Mouse (Mus musculus) hindbrain, embryonic 15.5 days (tissue): ENCODE data around the gene Hoxb8. TPM values are rescaled to one million over a fixed set of nuclear protein-coding genes. Genes with fewer than 3 reads are reported as not detected.

Experiments used
- ATAC-seq: fragments of 200-750 bp; cut with Nextera tagmentation; 2 replicates; pipeline ENCODE4 v1.8.0; 2017; ENCODE audit warnings: low read depth, moderate number of reproducible peaks, moderate TSS enrichment; ENCODE audit not compliant: low FRiP score
- H3K27ac ChIP-seq: fragments of 300-500 bp; sonication (generic); replicated peaks from 2 replicates; pipeline ENCODE4 v1.5.1; 2015; ENCODE audit warnings: mild to moderate bottlenecking, inconsistent platforms
- H3K27me3 ChIP-seq: fragments of 300-500 bp; sonication (generic); 2 replicates; pipeline ENCODE4 v1.6.1; 2015; ENCODE audit warnings: control low read depth, inconsistent platforms
- H3K36me3 ChIP-seq: fragments of 300-500 bp; sonication (generic); 2 replicates; pipeline ENCODE4 v1.6.1; 2015; ENCODE audit warnings: control low read depth, inconsistent platforms
- H3K4me1 ChIP-seq: fragments of 300-500 bp; sonication (generic); replicated peaks from 2 replicates; pipeline ENCODE4 v1.6.1; 2015; ENCODE audit warnings: control low read depth, inconsistent platforms
- H3K4me2 ChIP-seq: fragments of 300-500 bp; sonication (generic); 2 replicates; pipeline ENCODE4 v1.6.1; 2015; ENCODE audit warnings: moderate library complexity, mild to moderate bottlenecking, inconsistent platforms
- H3K4me3 ChIP-seq: fragments of 300-500 bp; sonication (generic); 2 replicates; pipeline ENCODE4 v1.5.1; 2015; ENCODE audit warnings: mild to moderate bottlenecking, inconsistent platforms
- H3K9ac ChIP-seq: fragments of 300-500 bp; sonication (generic); 2 replicates; pipeline ENCODE4 v1.6.1; 2015; ENCODE audit warnings: inconsistent platforms
- H3K9me3 ChIP-seq: fragments of 300-500 bp; sonication (generic); 2 replicates; pipeline ENCODE4 v1.6.1; 2016; ENCODE audit warnings: control low read depth, inconsistent platforms
- WGBS: fragments of 180-500 bp; shearing (Covaris S2); methylation state at CpG from one replicate; pipeline ENCODE4 v1.1.7; 2015; 5-methylcytosine and 5-hydroxymethylcytosine counted together
- polyA plus RNA-seq: library from polyadenylated mRNA; unstranded; fragments of >200 nt; fragmentation: Nextera tagmentation; extraction: Ambion mirVana; gene quantifications from 2 replicates; pipeline ENCODE4 v1.2.1, GENCODE M21; 2015

Gene Hoxb8
- polyA plus RNA-seq, 1 experiment from 2014 or later, result 26.1 TPM

DNA sequence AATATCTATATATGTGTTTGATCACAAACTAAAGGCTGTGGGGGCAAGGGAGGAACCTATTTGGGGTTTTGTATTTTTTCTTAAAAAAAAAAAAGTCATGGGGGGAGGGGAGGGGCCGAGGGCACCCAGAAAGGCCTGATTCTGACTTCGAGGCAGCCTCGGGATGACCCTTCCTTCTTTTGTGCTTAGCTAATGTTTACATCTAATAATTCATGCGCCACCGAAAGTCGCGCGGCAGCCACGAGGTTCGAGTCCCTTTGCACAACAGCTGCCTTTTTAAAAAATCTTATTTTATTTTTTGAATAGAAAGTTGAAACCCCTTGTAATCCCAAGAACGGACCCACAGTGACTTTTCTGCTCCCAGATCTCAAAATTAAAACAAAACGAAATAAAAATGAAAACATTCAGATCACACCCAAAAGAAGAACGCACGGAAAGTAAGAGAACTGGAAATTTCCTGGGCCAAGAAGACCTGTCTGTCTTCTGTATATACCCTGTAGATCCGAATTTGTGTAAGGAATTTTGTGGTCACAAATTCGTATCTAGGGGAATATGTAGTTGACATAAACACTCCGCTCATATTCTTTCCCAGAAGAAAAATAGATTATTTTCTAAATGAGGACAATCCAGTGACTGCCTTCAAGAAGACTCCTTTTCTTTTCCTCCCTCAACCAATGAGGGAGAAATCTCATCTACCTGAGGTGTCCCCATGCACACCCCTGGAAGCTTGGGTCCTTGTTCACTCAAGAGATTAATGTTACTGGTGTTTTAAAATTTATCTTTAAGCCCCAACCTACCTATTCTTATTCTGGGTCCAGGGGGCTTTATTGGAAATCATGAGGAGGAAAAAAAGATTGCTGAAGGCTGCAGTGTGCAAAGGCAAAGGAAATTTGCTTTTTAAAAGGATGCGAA is 35.2 kb downstream of the Hoxb8 start:
- H3K36me3 ChIP-seq, result no peaks in the 10 kb centered on the region
- H3K4me2 ChIP-seq, result peak overlapping the region; percentile 59
- 5% methylated on average over 18 of the region's 18 CpGs for WGBS
- ATAC-seq, result no peak
- H3K4me1 ChIP-seq, result peaks cover 3% of the 10 kb centered on the region
- no peaks in the 10 kb centered on the region for H3K9me3 ChIP-seq
- H3K9ac ChIP-seq, result peak overlapping the region; percentile 47
- peak overlapping the region; percentile 47 for H3K4me3 ChIP-seq
- peaks cover 59% of the 10 kb centered on the region for H3K27me3 ChIP-seq
- peak overlapping the region; percentile 96 for H3K27ac ChIP-seq

DNA sequence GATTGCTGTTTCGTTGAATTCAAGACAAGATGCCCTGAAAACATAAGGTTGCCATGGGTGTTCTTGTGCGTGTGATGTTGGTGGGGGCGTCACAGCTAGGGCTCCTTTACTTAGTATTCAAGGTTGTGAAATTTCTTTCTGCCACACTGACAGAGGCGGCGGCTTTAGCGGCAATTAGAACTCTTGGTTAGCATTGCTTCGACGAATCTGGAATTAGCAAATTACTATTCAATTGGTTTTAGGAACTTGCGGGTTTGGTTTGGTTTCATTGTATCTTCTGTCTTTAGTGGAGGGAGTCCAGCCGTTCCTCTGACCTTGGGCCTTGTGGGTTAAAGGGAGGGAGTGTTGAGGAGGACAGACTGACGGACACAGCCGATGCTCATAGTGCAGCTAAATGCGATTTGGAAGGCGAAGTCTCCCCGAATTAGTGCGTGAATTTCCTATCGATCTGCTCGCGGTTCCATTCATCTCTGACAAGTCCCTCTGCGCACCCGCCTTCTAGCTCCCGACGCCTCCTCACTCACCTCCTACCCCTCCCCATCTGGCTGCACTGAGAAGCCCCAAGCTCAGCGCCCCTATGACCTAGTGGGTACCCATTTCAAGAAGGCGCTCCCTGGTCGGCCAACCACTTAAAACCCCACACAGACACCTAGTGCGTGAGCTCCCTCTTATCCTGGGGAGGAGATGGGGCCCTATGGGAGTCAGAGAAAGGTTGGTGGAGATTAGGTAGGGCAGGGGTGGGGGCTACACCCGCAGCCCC is 36.1 kb downstream of the Hoxb8 start, which contains the start of gene Hoxb4:
Gene Hoxb4 (plus strand): TSS at position 660 of the 760 bp plus-strand sequence.
- Histone ChIP-seq H3K9me3 (no peaks in the 10 kb centered on the region), H3K4me3 (peak within 1 kb of the TSS; percentile 47), H3K9ac (peak within 1 kb of the TSS; percentile 65), H3K27me3 (peaks cover 59% of the 10 kb centered on the region), H3K36me3 (no peaks in the 10 kb centered on the region), H3K27ac (peak within 1 kb of the TSS; percentile 96), H3K4me2 (peak within 1 kb of the TSS; percentile 59), H3K4me1 (no peaks in the 10 kb centered on the region; the same call in 1 of the 2 replicates)
- 3% methylated on average over 28 of the region's 28 CpGs for WGBS
- peak; percentile 42 for ATAC-seq

DNA sequence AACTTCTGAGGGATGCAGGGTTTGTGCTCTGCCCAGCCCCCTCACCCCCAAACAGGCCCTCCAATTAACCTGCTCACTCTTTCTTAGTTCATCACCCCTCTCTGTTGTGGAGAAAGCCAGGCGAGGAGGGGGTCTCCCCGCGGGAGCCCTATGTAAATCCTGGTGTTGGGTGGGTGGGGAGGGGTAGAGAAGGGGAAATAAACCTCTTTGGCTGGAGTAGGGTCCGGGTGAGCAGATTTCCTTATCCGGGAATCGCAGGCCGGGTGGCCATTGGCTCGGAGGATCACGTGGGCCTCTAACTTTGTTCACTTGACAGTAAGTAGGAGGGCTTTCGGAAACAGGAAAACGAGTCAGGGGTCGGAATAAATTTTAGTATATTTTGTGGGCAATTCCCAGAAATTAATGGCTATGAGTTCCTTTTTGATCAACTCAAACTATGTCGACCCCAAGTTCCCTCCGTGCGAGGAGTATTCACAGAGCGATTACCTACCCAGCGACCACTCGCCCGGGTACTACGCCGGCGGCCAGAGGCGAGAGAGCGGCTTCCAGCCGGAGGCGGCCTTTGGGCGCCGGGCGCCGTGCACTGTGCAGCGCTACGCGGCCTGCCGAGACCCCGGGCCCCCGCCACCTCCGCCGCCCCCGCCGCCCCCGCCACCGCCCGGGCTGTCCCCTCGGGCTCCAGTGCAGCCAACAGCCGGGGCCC is 36.8 kb downstream of the Hoxb8 start:
- peak; percentile 71 for ATAC-seq
- Histone ChIP-seq H3K9ac (peak overlapping the region; percentile 65), H3K4me3 (peak overlapping the region; percentile 47), H3K27me3 (peaks cover 56% of the 10 kb centered on the region), H3K9me3 (no peaks in the 10 kb centered on the region), H3K4me2 (peak overlapping the region; percentile 59), H3K36me3 (no peaks in the 10 kb centered on the region), H3K27ac (peak overlapping the region; percentile 96), H3K4me1 (no peaks in the 10 kb centered on the region; the same call in 1 of the 2 replicates)
- under 1% methylated on average over 28 of the region's 45 CpGs for WGBS

DNA sequence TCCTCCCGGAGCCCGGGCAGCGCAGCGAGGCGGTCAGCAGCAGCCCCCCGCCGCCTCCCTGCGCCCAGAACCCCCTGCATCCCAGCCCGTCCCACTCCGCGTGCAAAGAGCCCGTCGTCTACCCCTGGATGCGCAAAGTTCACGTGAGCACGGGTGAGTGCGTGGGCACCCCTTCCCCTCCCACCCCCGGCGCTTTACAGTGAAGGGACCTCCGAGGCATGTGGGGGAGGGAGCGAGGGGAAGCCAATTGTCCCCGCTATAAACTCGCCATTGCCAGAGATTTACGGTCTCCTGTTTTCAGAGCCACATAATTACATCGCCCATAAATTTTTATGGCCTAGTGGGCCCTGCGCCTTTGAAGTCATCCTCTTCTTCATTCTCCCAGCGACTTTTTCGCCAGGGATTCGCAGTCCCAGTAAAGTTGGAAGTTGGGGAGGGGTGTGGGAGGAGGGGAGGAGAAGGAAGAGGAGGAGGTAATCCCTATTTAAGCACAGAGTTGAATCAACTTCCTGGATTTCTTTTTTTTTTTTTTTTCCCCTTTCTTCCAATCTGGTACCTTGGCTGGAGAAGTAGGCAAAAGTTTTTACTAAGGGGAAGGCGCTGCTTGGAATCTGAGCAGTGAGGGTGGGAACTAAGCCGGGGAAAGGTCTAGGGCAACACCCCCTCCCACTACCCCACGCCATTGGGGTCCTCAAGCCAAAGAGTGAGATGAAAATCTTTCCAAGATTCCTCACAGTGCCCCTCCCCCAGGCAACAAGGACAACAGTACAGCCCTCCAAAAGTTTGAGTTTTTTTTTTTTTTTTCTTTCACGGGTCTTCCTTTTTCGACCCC is 37.6 kb downstream of the Hoxb8 start:
- H3K9ac ChIP-seq, result peak overlapping the region; percentile 65
- peaks cover 56% of the 10 kb centered on the region for H3K27me3 ChIP-seq
- no peaks in the 10 kb centered on the region for H3K36me3 ChIP-seq
- H3K4me1 ChIP-seq, result no peaks in the 10 kb centered on the region; the same call in 1 of the 2 replicates
- H3K9me3 ChIP-seq, result no peaks in the 10 kb centered on the region
- ATAC-seq, result peak; percentile 49
- H3K27ac ChIP-seq, result peak overlapping the region; percentile 96
- peak overlapping the region; percentile 47 for H3K4me3 ChIP-seq
- H3K4me2 ChIP-seq, result peak overlapping the region; percentile 59
- 0% methylated on average over 32 of the region's 34 CpGs for WGBS

DNA sequence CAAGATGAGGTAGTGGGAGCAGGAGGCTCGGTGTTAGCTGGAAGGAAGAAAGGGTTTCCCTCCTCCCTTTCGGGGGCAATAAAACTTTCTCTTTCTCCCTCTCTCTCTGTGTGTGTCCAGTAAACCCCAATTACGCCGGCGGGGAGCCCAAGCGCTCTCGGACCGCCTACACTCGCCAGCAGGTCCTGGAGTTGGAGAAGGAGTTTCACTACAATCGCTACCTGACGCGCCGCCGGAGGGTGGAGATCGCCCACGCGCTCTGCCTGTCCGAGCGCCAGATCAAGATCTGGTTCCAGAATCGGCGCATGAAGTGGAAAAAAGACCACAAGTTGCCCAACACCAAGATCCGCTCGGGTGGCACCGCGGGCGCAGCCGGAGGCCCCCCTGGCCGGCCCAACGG is 38.2 kb downstream of the Hoxb8 start:
- Histone ChIP-seq H3K27ac (peak overlapping the region; percentile 96), H3K27me3 (peaks cover 56% of the 10 kb centered on the region), H3K9me3 (no peaks in the 10 kb centered on the region), H3K36me3 (no peaks in the 10 kb centered on the region), H3K4me2 (peak overlapping the region; percentile 59), H3K4me3 (peak overlapping the region; percentile 47), H3K4me1 (no peaks in the 10 kb centered on the region; the same call in 1 of the 2 replicates), H3K9ac (peak overlapping the region; percentile 65)
- under 1% methylated on average over 29 of the region's 29 CpGs for WGBS
- ATAC-seq, result no peak

DNA sequence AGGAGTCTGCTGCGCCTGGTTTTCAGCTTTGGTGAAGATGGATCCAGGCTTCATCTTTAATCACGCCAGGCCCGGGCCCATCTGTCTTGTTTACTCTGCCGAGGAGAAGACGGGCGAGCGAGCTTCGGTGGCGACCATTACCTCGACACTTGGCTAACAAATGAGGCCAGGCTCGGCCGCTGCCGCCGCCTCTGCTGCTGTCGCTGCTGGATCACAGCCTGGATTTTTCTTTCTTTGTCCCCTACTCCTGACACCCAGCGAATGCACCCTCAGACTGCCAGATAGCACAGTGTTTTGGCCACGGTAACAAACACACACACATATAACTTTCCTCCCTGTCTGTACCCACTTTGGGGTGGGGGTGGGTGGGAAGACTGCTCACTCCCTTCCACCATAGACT is 39.0 kb downstream of the Hoxb8 start:
- H3K4me3 ChIP-seq, result peak overlapping the region; percentile 47
- peak overlapping the region; percentile 59 for H3K4me2 ChIP-seq
- H3K36me3 ChIP-seq, result no peaks in the 10 kb centered on the region

DNA sequence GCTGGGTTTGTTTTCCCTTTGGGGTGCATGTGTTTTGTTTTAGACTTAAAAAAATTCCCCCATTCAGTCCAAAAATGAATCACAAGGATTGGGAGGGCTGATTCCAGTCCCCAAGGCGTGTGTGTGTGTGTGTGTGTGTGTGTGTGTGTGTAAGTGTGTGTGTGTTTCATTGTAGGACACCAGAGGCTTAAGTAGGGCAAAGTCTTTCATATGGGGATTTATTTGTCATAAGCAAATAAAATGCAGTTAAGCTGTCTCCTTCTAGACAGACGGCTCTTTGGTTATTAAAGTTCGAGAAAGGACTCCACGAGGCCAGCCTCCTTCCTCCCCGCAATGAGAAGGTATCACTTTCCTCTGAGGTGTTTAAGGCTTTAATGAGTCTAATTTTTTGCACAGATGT is 40.1 kb downstream of the Hoxb8 start:
- no peaks in the 10 kb centered on the region for H3K36me3 ChIP-seq
- H3K27me3 ChIP-seq, result peaks cover 46% of the 10 kb centered on the region
- peak overlapping the region; percentile 43 for H3K4me3 ChIP-seq
- no peaks in the 10 kb centered on the region; the same call in 1 of the 2 replicates for H3K4me1 ChIP-seq
- H3K4me2 ChIP-seq, result peak overlapping the region; percentile 59
- no peaks in the 10 kb centered on the region for H3K9me3 ChIP-seq
- WGBS, result 5% methylated on average over 5 of the region's 5 CpGs
- H3K27ac ChIP-seq, result peak overlapping the region; percentile 96
- H3K9ac ChIP-seq, result peak overlapping the region; percentile 65
- no peak for ATAC-seq

More for the DNA sequence above, 39.0 kb downstream of the Hoxb8 start:
- no peaks in the 10 kb centered on the region for H3K9me3 ChIP-seq
- peak overlapping the region; percentile 65 for H3K9ac ChIP-seq
- peak overlapping the region; percentile 96 for H3K27ac ChIP-seq
- peaks cover 50% of the 10 kb centered on the region for H3K27me3 ChIP-seq
- ATAC-seq, result no peak
- WGBS, result 2% methylated on average over 17 of the region's 17 CpGs
- H3K4me1 ChIP-seq, result no peaks in the 10 kb centered on the region; the same call in 1 of the 2 replicates

DNA sequence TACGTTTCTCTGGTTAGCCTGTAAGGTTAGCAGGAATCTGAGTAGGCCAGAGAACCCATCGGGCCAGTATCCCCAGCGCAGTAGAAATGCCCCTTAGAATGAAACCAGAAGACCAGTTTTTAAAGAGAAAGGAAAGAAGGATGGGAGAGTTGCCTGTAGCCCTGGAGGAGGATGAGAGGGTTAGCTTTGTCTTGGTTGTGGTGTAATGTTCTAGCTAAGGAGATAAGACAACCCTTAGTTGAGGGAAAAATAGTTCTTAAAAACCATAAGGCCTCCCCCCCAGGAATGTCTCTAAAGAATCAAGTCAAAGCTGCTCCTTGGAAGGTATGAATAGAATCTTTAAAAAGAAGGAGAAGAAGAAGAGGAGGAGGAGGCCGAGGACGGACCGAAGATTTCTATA is 41.0 kb downstream of the Hoxb8 start:
- peak overlapping the region; percentile 65 for H3K9ac ChIP-seq
- H3K4me3 ChIP-seq, result peak overlapping the region; percentile 43
- H3K4me1 ChIP-seq, result no peaks in the 10 kb centered on the region; the same call in 1 of the 2 replicates
- H3K4me2 ChIP-seq, result peak overlapping the region; percentile 59
- no peaks in the 10 kb centered on the region for H3K9me3 ChIP-seq
- 5% methylated on average over 6 of the region's 6 CpGs for WGBS
- no peaks in the 10 kb centered on the region for H3K36me3 ChIP-seq
- H3K27ac ChIP-seq, result peak overlapping the region; percentile 96
- no peak for ATAC-seq
- H3K27me3 ChIP-seq, result peaks cover 53% of the 10 kb centered on the region

DNA sequence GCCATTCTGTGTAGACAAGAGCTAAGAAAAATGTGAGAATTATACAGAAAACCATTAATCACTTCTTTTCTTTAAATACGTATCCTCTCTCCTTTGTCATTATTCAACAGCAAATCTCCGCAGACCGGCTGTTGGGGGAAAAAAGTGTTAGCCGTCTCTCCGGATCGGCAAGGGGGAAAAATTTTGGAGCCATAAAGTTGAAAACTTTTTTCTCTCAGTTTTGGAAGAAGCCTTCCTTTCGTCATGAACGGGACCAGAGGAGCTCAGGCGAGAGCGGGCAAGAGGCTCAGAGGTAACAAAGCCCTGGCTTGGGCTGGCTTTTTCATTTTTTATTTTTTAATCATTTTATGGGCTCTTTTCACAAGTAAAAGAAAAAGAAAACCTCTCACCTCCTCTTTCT is 41.4 kb downstream of the Hoxb8 start, which contains the start of gene Hoxb3:
Gene Hoxb3 (plus strand): TSS at position 173 of the 400 bp plus-strand sequence.
- Histone ChIP-seq H3K27me3 (peaks cover 53% of the 10 kb centered on the region), H3K4me2 (peak within 1 kb of the TSS; percentile 59), H3K4me1 (no peaks in the 10 kb centered on the region; the same call in 1 of the 2 replicates), H3K27ac (peak within 1 kb of the TSS; percentile 96), H3K9me3 (no peaks in the 10 kb centered on the region), H3K9ac (peak within 1 kb of the TSS; percentile 65), H3K4me3 (peak within 1 kb of the TSS; percentile 43), H3K36me3 (no peaks in the 10 kb centered on the region)
- no peak for ATAC-seq
- WGBS, result 7% methylated on average over 10 of the region's 10 CpGs

DNA sequence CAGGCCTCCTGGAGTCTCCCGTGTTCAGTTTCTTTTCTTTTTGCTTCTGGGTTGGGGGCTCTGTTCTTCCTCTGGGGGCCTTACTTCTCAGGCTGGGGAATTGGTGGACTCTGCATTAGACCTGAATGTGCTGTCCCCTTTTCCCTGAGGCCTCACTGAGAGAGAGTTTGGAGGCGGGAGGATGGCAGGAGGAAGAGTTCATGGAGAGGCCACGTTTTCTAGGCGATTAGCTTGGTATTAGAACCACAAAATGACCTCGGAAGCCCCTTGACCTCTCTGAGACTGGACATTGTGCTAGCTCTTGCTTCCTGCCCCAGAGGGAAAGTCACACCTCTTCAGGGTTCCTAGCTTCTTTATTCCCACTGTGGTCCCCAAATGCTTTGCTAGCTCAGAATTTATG is 42.4 kb downstream of the Hoxb8 start:
- 3% methylated on average over 5 of the region's 5 CpGs for WGBS
- H3K9ac ChIP-seq, result peak overlapping the region; percentile 65
- peak overlapping the region; percentile 59 for H3K4me2 ChIP-seq
- H3K27me3 ChIP-seq, result peaks cover 59% of the 10 kb centered on the region
- H3K4me1 ChIP-seq, result no peaks in the 10 kb centered on the region
- peak overlapping the region; percentile 96 for H3K27ac ChIP-seq
- no peaks in the 10 kb centered on the region for H3K9me3 ChIP-seq
- no peak for ATAC-seq
- peak overlapping the region; percentile 43 for H3K4me3 ChIP-seq
- no peaks in the 10 kb centered on the region for H3K36me3 ChIP-seq
